Mouse (Mus musculus): ENCODE measurements around the gene Tlr9. TPM values are rescaled to one million over a fixed set of nuclear protein-coding genes. Genes with fewer than 3 reads are reported as not detected.

Gene Tlr9
- polyA plus RNA-seq, 1 experiment from 2014 or later = 0.03 TPM

DNA sequence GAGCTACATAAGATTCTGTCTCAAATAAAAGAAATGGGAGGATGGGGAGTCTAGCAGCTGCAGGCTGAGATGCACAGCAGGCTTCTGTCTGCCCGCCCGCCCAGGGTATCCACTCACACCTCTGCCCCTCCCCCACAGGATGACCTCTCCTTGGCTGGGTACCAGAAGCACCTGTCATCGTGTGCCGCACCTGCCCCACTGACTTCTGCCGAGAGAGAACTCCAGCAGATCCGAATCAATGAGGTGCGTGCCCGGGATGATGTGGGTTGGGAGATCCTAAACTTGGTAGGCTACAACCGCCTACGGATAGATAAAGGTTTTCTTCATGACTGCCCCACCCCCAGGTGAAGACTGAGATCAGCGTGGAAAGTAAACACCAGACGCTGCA, 9.8 kb upstream of the Tlr9 start:
- no peaks in the 10 kb centered on the region for H3K27me3 ChIP-seq
- in situ Hi-C loops (cut with MboI; ENCODE audit: low pct_unique_long_range_greater_than_20kb) = no loop called here
- ChIA-PET POLR2A (interaction anchor here (0.6 kb wide), 1 partner anchor 47 kb away, joined by 3 read pairs; no protein-coding TSS in a partner anchor), CTCF (interaction anchor here (0.6 to 3.9 kb wide), 30 partner anchors 10 to 265 kb away, joined by 3 to 26 read pairs (median 5); partner anchors contain the start of genes Parp3, Poc1a, Tlr9 and Twf2)
- no peak for ATAC-seq
- no peak for TF ChIP-seq CTCF (IDR thresholded peaks at IDR 0.05)
- no peak for DNase-seq (ENCODE audit: low read depth, low spot score)

DNA sequence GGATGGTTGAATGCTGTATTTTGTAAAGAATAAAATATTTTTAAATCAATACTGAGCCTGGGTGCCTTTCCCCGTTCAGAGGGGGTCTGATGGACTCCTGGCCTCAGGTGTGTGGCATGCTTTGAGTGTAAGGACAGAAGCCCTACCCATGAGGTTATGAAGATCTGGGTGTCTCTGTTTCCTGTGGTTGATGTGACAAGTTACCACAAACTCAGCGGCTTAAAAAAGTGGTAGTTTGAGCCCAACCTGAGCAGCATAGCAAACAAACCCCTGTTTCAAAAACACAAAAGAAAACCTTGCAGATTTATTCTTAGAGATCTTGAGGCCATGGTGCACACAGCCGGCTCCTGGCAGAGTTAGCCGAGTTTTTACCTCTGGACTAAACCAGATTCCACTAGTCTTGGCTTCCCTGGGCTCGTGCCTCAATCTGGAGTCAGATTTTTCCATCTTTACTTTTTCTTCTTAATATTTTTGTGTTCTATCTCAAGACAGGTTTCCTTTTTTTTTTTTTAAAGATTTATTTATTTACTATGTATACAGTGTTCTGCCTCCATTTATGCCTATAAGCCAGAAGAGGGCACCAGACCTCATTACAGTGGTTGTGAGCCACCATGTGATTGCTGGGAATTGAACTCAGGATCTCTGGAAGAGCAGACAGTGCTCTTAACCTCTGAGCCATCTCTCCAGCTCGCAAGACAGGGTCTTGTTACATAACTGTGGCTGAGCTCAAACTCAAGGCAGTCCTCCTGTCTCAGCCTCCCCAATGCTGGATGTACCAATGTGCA, 6.9 kb upstream of the Tlr9 start:
- in situ Hi-C loops (cut with MboI; ENCODE audit: low pct_unique_long_range_greater_than_20kb) = loop anchor here (5.0 kb wide), 1 partner anchor 57 kb away; no protein-coding TSS in a partner anchor
- no peaks in the 10 kb centered on the region for H3K27me3 ChIP-seq
- POLR2A ChIA-PET = no interaction called here
- no peak for ATAC-seq
- CTCF ChIA-PET = interaction anchor here (1.0 to 3.9 kb wide), 5 partner anchors 13 to 58 kb away, joined by 3 to 16 read pairs (median 5); partner anchors contain the start of gene Twf2
- TF ChIP-seq CTCF (IDR thresholded peaks at IDR 0.05) = no peak
- no peak for DNase-seq (ENCODE audit: low read depth, low spot score)

- POLR2A ChIA-PET = no interaction called here
- in situ Hi-C loops (cut with MboI; ENCODE audit: low pct_unique_long_range_greater_than_20kb) = loop anchor here (5.0 kb wide), 1 partner anchor 55 kb away; no protein-coding TSS in a partner anchor
- DNase-seq (ENCODE audit: low read depth, low spot score) (no peak), ATAC-seq (no peak)
- no peaks in the 10 kb centered on the region for H3K27me3 ChIP-seq
- CTCF ChIA-PET = interaction anchor here (1.0 to 2.0 kb wide), 4 partner anchors 12 to 56 kb away, joined by 3 to 9 read pairs (median 4); no protein-coding TSS in a partner anchor
- TF ChIP-seq CTCF (IDR thresholded peaks at IDR 0.05) = no peak
These were observed 5.4 kb upstream of the Tlr9 start for GRCm38 (mm10) chr9:106216971-106217370.

GRCm38 (mm10) chr9:106220894-106221523, 1.4 kb upstream of the Tlr9 start:
- POLR2A ChIA-PET = interaction anchor here (0.7 to 0.8 kb wide), 2 partner anchors 21 to 55 kb away, joined by 4 read pairs; no protein-coding TSS in a partner anchor
- no peak for DNase-seq (ENCODE audit: low read depth, low spot score)
- in situ Hi-C loops (cut with MboI; ENCODE audit: low pct_unique_long_range_greater_than_20kb) = no loop called here

GRCm38 (mm10) chr9:106222994-106223393, 596 bp downstream of the Tlr9 start:
- in situ Hi-C loops (cut with MboI; ENCODE audit: low pct_unique_long_range_greater_than_20kb) = no loop called here
- CTCF ChIA-PET = interaction anchor here (4.8 kb wide), 1 partner anchor 11 kb away, joined by 26 read pairs; no protein-coding TSS in a partner anchor
- DNase-seq (ENCODE audit: low read depth, low spot score) (no peak), ATAC-seq (no peak)
- no peak for TF ChIP-seq CTCF (IDR thresholded peaks at IDR 0.05)
- H3K27me3 ChIP-seq = no peaks in the 10 kb centered on the region
- POLR2A ChIA-PET = no interaction called here

More at GRCm38 (mm10) chr9:106220894-106221523, 1.4 kb upstream of the Tlr9 start:
- ATAC-seq = no peak
- CTCF ChIA-PET = interaction anchor here (2.1 to 4.8 kb wide), 2 partner anchors 9 kb away, joined by 6 to 26 read pairs; no protein-coding TSS in a partner anchor
- TF ChIP-seq CTCF (IDR thresholded peaks at IDR 0.05) = no peak
- no peaks in the 10 kb centered on the region for H3K27me3 ChIP-seq

- H3K27me3 ChIP-seq = no peaks in the 10 kb centered on the region
- ChIA-PET CTCF (interaction anchor here (1.5 kb wide), 1 partner anchor 14 kb away, joined by 4 read pairs; no protein-coding TSS in a partner anchor), POLR2A (no interaction called here)
- no peak for TF ChIP-seq CTCF (IDR thresholded peaks at IDR 0.05)
- in situ Hi-C loops (cut with MboI; ENCODE audit: low pct_unique_long_range_greater_than_20kb) = no loop called here
- ATAC-seq = no peak
- no peak for DNase-seq (ENCODE audit: low read depth, low spot score)
These were observed 3.2 kb downstream of the Tlr9 start for GRCm38 (mm10) chr9:106225469-106226150.

DNA sequence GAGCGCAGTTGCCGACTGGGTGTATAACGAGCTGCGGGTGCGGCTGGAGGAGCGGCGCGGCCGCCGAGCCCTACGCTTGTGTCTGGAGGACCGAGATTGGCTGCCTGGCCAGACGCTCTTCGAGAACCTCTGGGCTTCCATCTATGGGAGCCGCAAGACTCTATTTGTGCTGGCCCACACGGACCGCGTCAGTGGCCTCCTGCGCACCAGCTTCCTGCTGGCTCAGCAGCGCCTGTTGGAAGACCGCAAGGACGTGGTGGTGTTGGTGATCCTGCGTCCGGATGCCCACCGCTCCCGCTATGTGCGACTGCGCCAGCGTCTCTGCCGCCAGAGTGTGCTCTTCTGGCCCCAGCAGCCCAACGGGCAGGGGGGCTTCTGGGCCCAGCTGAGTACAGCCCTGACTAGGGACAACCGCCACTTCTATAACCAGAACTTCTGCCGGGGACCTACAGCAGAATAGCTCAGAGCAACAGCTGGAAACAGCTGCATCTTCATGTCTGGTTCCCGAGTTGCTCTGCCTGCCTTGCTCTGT, 3.8 kb downstream of the Tlr9 start:
- CTCF ChIA-PET = interaction anchor here (1.5 kb wide), 1 partner anchor 14 kb away, joined by 4 read pairs; no protein-coding TSS in a partner anchor
- POLR2A ChIA-PET = no interaction called here
- in situ Hi-C loops (cut with MboI; ENCODE audit: low pct_unique_long_range_greater_than_20kb) = no loop called here

GRCm38 (mm10) chr9:106227790-106228429, 5.5 kb downstream of the Tlr9 start:
- CTCF ChIA-PET = interaction anchor here (1.2 to 2.7 kb wide), 2 partner anchors 12 to 16 kb away, joined by 7 to 9 read pairs; no protein-coding TSS in a partner anchor
- in situ Hi-C loops (cut with MboI; ENCODE audit: low pct_unique_long_range_greater_than_20kb) = no loop called here
- TF ChIP-seq CTCF (IDR thresholded peaks at IDR 0.05) = no peak

More for the DNA sequence above, 3.8 kb downstream of the Tlr9 start:
- DNase-seq (ENCODE audit: low read depth, low spot score) (no peak), ATAC-seq (no peak)
- no peaks in the 10 kb centered on the region for H3K27me3 ChIP-seq
- TF ChIP-seq CTCF (IDR thresholded peaks at IDR 0.05) = no peak

DNA sequence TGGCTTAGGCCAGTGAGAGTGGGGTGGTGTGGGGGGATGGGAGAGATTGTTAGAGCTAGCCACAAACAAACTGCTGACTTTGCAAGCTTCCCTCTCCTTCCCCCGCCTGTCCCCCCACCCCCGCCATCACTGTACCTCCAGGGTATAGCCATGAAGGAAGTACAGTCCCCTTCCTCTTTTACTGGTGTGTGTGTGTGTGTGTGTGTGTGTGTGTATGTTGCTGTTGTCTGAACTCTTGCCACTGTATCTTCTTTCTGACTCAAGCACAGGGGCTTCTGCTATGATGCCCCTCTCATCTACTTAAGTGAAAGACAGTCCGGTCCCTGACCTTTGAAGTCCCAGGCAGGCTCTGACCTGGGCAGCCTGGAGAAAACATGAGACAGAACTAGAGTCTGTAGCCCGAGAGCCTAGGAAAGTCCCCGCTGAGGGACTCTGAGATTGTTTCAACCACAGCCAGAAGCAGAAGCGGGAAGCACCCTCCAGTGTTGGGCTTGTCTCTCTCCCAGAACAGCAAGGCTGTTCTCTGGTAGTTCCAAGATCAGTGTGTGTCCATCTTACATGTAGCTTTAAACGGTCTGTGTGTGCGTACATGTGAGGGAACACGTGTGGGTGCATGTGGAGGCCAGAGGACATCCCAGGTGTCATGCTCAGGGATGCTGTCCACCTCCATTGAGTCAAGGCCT, 7.8 kb downstream of the Tlr9 start:
- in situ Hi-C loops (cut with MboI; ENCODE audit: low pct_unique_long_range_greater_than_20kb) = no loop called here
- POLR2A ChIA-PET = no interaction called here
- CTCF ChIA-PET = interaction anchor here (1.4 to 2.7 kb wide), 4 partner anchors 9 to 43 kb away, joined by 3 to 9 read pairs (median 6); no protein-coding TSS in a partner anchor
- no peak for DNase-seq (ENCODE audit: low read depth, low spot score)
- H3K27me3 ChIP-seq = no peaks in the 10 kb centered on the region
- no peak for ATAC-seq
- TF ChIP-seq CTCF (IDR thresholded peaks at IDR 0.05) = no peak

More at GRCm38 (mm10) chr9:106227790-106228429, 5.5 kb downstream of the Tlr9 start:
- ATAC-seq = no peak
- no peak for DNase-seq (ENCODE audit: low read depth, low spot score)
- POLR2A ChIA-PET = interaction anchor here (1.1 kb wide), 1 partner anchor 8 kb away, joined by 4 read pairs; no protein-coding TSS in a partner anchor
- H3K27me3 ChIP-seq = no peaks in the 10 kb centered on the region
